Mouse (Mus musculus) MEL (cell line): ENCODE measurements around the gene Tab1. TPM values are rescaled to one million over a fixed set of nuclear protein-coding genes. Genes with fewer than 3 reads are reported as not detected.

Experiments
- DNase-seq: peaks from one replicate; pipeline ENCODE4 v3.0.0; 2011; ENCODE audit warnings: low read depth, low spot score
- H3K27ac ChIP-seq: 2 replicates; pipeline ENCODE4 v1.5.1; 2012; ENCODE audit warnings: low read depth, mild to moderate bottlenecking, control low read depth, low read length, moderate library complexity; ENCODE audit not compliant: control insufficient read depth
- H3K27me3 ChIP-seq, 2 experiments: fragments of 150-350 bp in 1 of 2; sonication (generic) in 1 of 2; 2 replicates each; pipeline ENCODE4 v1.6.1; 2012; ENCODE audit warnings: low read length in 2 of 2, mild to moderate bottlenecking in 2 of 2, improper control_type of control experiment in 1 of 2, moderate library complexity in 1 of 2; ENCODE audit not compliant: insufficient read depth in 2 of 2, control insufficient read depth in 1 of 2
- H3K36me3 ChIP-seq, 2 experiments: 2 replicates each; pipeline ENCODE4 v1.6.1; 2012 to 2014; ENCODE audit warnings: low read length in 2 of 2, improper control_type of control experiment in 1 of 2, inconsistent platforms in 1 of 2, mild to moderate bottlenecking in 1 of 2; ENCODE audit not compliant: insufficient read depth in 2 of 2, control insufficient read depth in 1 of 2
- H3K4me1 ChIP-seq, 2 experiments: fragments of 150-350 bp in 1 of 2; sonication (generic) in 1 of 2; 2 replicates each; pipeline ENCODE4 v1.6.1; 2012; ENCODE audit warnings: low read length in 2 of 2, improper control_type of control experiment in 1 of 2, mild to moderate bottlenecking in 1 of 2; ENCODE audit not compliant: insufficient read depth in 2 of 2, control insufficient read depth in 1 of 2
- H3K4me3 ChIP-seq, 2 experiments: fragments of 150-350 bp in 1 of 2; sonication (generic) in 1 of 2; 2 replicates each; pipeline ENCODE4 v1.5.1; 2012; ENCODE audit warnings: low read depth in 2 of 2, low read length in 2 of 2, mild to moderate bottlenecking in 2 of 2, moderate library complexity in 2 of 2, control low read depth in 1 of 2, improper control_type of control experiment in 1 of 2; ENCODE audit not compliant: control insufficient read depth in 1 of 2, insufficient read depth in 1 of 2
- H3K79me2 ChIP-seq: 2 replicates; pipeline ENCODE4 v1.6.1; 2012; ENCODE audit warnings: mild to moderate bottlenecking, low read length, moderate library complexity; ENCODE audit not compliant: control insufficient read depth, poor library complexity, insufficient read depth
- H3K9ac ChIP-seq: 2 replicates; pipeline ENCODE4 v1.6.1; 2012; ENCODE audit warnings: low read depth, mild to moderate bottlenecking, control low read depth, low read length, moderate library complexity; ENCODE audit not compliant: control insufficient read depth, poor library complexity, severe bottlenecking
- H3K9me3 ChIP-seq: fragments of 150-350 bp; sonication (generic); replicated peaks from 2 replicates; pipeline ENCODE4 v1.6.1; 2012; ENCODE audit warnings: mild to moderate bottlenecking, low read length, improper control_type of control experiment, moderate library complexity; ENCODE audit not compliant: insufficient read depth
- CHD1 ChIP-seq: IDR thresholded peaks from 2 replicates; pipeline ENCODE4 v1.6.1; 2012; ENCODE audit warnings: low read depth, mild to moderate bottlenecking, inconsistent platforms, low read length, improper control_type of control experiment
- CTCF ChIP-seq, 3 experiments: IDR thresholded peaks in 2 of 3; conservative IDR thresholded peaks in 1 of 3; 2 replicates each; pipeline ENCODE4 v1.5.1; 2011 to 2012; ENCODE audit warnings: low read length in 3 of 3, low read depth in 2 of 3, mild to moderate bottlenecking in 2 of 3, improper control_type of control experiment in 1 of 3, inconsistent platforms in 1 of 3, mixed read lengths in 1 of 3, moderate library complexity in 1 of 3; ENCODE audit not compliant: control insufficient read depth in 1 of 3, insufficient read depth in 1 of 3, poor library complexity in 1 of 3, severe bottlenecking in 1 of 3
- E2F4 ChIP-seq: IDR thresholded peaks from 2 replicates; pipeline ENCODE4 v1.6.1; 2011; ENCODE audit warnings: low read depth, low read length, improper control_type of control experiment, borderline replicate concordance
- MAFK ChIP-seq: IDR thresholded peaks from 2 replicates; pipeline ENCODE4 v1.6.1; 2011; ENCODE audit warnings: low read depth, mild to moderate bottlenecking, low read length, improper control_type of control experiment, borderline replicate concordance
- MAX ChIP-seq: IDR thresholded peaks from 2 replicates; pipeline ENCODE4 v1.6.1; 2011; ENCODE audit warnings: low read length, improper control_type of control experiment
- MAZ ChIP-seq: IDR thresholded peaks from 2 replicates; pipeline ENCODE4 v1.6.1; 2012; ENCODE audit warnings: low read depth, mild to moderate bottlenecking, inconsistent platforms, low read length, improper control_type of control experiment
- MYB ChIP-seq: IDR thresholded peaks from 2 replicates; pipeline ENCODE4 v1.6.1; 2011; ENCODE audit warnings: mild to moderate bottlenecking, low read depth, low read length, improper control_type of control experiment
- MYC ChIP-seq: IDR thresholded peaks from 2 replicates; pipeline ENCODE4 v1.6.1; 2011; ENCODE audit warnings: low read depth, mild to moderate bottlenecking, low read length, improper control_type of control experiment, moderate library complexity
- POLR2AphosphoS2 ChIP-seq: IDR thresholded peaks from 2 replicates; pipeline ENCODE4 v1.6.1; 2011; ENCODE audit warnings: low read length, improper control_type of control experiment
- POLR2AphosphoS5 ChIP-seq: IDR thresholded peaks from 2 replicates; pipeline ENCODE4 v1.6.1; 2012; ENCODE audit warnings: low read depth, borderline replicate concordance, mild to moderate bottlenecking, inconsistent platforms, low read length, moderate library complexity, mixed read lengths
- RAD21 ChIP-seq: IDR thresholded peaks from 2 replicates; pipeline ENCODE4 v1.6.1; 2011; ENCODE audit warnings: mild to moderate bottlenecking, low read depth, low read length, improper control_type of control experiment
- SMC3 ChIP-seq: IDR thresholded peaks from 2 replicates; pipeline ENCODE4 v1.6.1; 2011; ENCODE audit warnings: low read depth, low read length, improper control_type of control experiment
- TBP ChIP-seq: IDR thresholded peaks from 2 replicates; pipeline ENCODE4 v1.8.0; 2011; ENCODE audit warnings: low read depth, low read length, improper control_type of control experiment
- TCF12 ChIP-seq: IDR thresholded peaks from 2 replicates; pipeline ENCODE4 v1.6.1; 2014; ENCODE audit warnings: low read depth, mild to moderate bottlenecking, inconsistent platforms, low read length, improper control_type of control experiment, moderate library complexity
- USF2 ChIP-seq, 2 experiments: IDR thresholded peaks; 2 replicates each; pipeline ENCODE4 v1.6.1; 2011 to 2012; ENCODE audit warnings: improper control_type of control experiment in 2 of 2, low read length in 2 of 2, borderline replicate concordance in 1 of 2, inconsistent platforms in 1 of 2, low read depth in 1 of 2, mild to moderate bottlenecking in 1 of 2; ENCODE audit not compliant: insufficient read depth in 1 of 2
- ZC3H11A ChIP-seq: IDR thresholded peaks from 2 replicates; pipeline ENCODE4 v1.6.1; 2012; ENCODE audit warnings: low read depth, mild to moderate bottlenecking, inconsistent platforms, low read length, improper control_type of control experiment
- ZKSCAN1 ChIP-seq: IDR thresholded peaks from 2 replicates; pipeline ENCODE4 v1.6.1; 2012; ENCODE audit warnings: low read depth, mild to moderate bottlenecking, inconsistent platforms, low read length, improper control_type of control experiment, moderate library complexity
- polyA plus RNA-seq, 2 experiments: library from polyadenylated mRNA; stranded (reverse) in 1 of 2; unstranded in 1 of 2; fragments of >175 nt in 1 of 2; fragments of >200 nt in 1 of 2; gene quantifications; 2 replicates each; pipeline versions ENCODE4 v1.2.1 to v1.2.4; 2012; ENCODE audit warnings: low replicate concordance in 2 of 2, low read depth in 1 of 2; ENCODE audit not compliant: insufficient read length in 2 of 2, insufficient read depth in 1 of 2, missing spikeins in 1 of 2
- total RNA-seq: library from RNA; depleted of rRNA; stranded (reverse); fragments of 300-350 nt; gene quantifications from 2 replicates; pipeline ENCODE4 v1.2.3, GENCODE M21; 2012

Gene Tab1
- total and polyA plus RNA-seq, 3 experiments, result 23.3 to 31.1 TPM; not detected in 1

GRCm38 (mm10) chr15:80111436-80111835 is 21.5 kb upstream of the Tab1 start:
- H3K79me2 ChIP-seq, result no peaks in the 10 kb centered on the region
- no peaks in the 10 kb centered on the region for H3K27me3 ChIP-seq
- DNase-seq, result no peak
- no peak overlapping the region for H3K9ac ChIP-seq
- no peak overlapping the region for H3K4me3 ChIP-seq
- H3K4me1 ChIP-seq, result peaks cover 0 to 2% of the 10 kb centered on the region in 2 experiments; a peak in 1 of 4 replicates
- H3K27ac ChIP-seq, result no peak overlapping the region
- peaks cover 0 to 7% of the 10 kb centered on the region in 2 experiments; a peak in 2 of 4 replicates for H3K36me3 ChIP-seq
- no peaks in the 10 kb centered on the region for H3K9me3 ChIP-seq
- TF ChIP-seq POLR2AphosphoS2, result no peak
- TF ChIP-seq RAD21, result no peak
- TF ChIP-seq E2F4, result no peak
- TF ChIP-seq MYC, result no peak
- no peak for TF ChIP-seq CHD1
- no peak for TF ChIP-seq POLR2AphosphoS5

GRCm38 (mm10) chr15:80112499-80112898 is 20.4 kb upstream of the Tab1 start:
- H3K27ac ChIP-seq, result no peak overlapping the region
- peaks cover 0 to 3% of the 10 kb centered on the region in 2 experiments; a peak in 2 of 4 replicates for H3K4me1 ChIP-seq
- H3K9me3 ChIP-seq, result no peaks in the 10 kb centered on the region
- TF ChIP-seq RAD21 (peak; percentile 27; the same call in 1 of the 2 replicates), CTCF (IDR thresholded peaks at IDR 0.05 in 2 of 3, conservative IDR thresholded peaks at IDR 0.05 in 1 of 3; ENCODE audit: control insufficient read depth in 1 of 3, insufficient read depth in 1 of 3, low read depth in 2 of 3, low read length in 3 of 3, poor library complexity in 1 of 3, severe bottlenecking in 1 of 3) (peak; percentile 13 to 59 (median 47); a peak in 4 of 6 replicates), MAX (0 out of 2 replicates have a peak, but pooled peaks have one; percentile 13), USF2 (IDR thresholded peaks at IDR 0.05; ENCODE audit: borderline replicate concordance in 1 of 2, insufficient read depth in 1 of 2, low read depth in 1 of 2, low read length in 2 of 2) (no peak), SMC3 (peak; percentile 44; the same call in 1 of the 2 replicates), ZC3H11A (peak; percentile 29; the same call in 1 of the 2 replicates), MYC (peak; percentile 83), ZKSCAN1 (0 out of 2 replicates have a peak, but pooled peaks have one; percentile 37), MAZ (no peak), TCF12 (no peak)
- TF ChIP-seq, all 39 proteins: peak for 7
- Histone ChIP-seq H3K36me3 (peaks cover 0 to 7% of the 10 kb centered on the region in 2 experiments; a peak in 2 of 4 replicates), H3K4me3 (no peak overlapping the region), H3K79me2 (no peaks in the 10 kb centered on the region), H3K27me3 (no peaks in the 10 kb centered on the region), H3K9ac (no peak overlapping the region)
- DNase-seq, result peak; percentile 52

- TF ChIP-seq TBP (no peak), MYB (no peak), MAFK (no peak)
- H3K9ac ChIP-seq, result no peak overlapping the region
- H3K36me3 ChIP-seq, result peaks cover 0 to 7% of the 10 kb centered on the region in 2 experiments; a peak in 2 of 4 replicates
- no peaks in the 10 kb centered on the region for H3K9me3 ChIP-seq
- peaks cover 0 to 3% of the 10 kb centered on the region in 2 experiments; a peak in 2 of 4 replicates for H3K4me1 ChIP-seq
- no peaks in the 10 kb centered on the region for H3K27me3 ChIP-seq
- no peak overlapping the region for H3K27ac ChIP-seq
- no peak for DNase-seq
- no peak overlapping the region for H3K4me3 ChIP-seq
- H3K79me2 ChIP-seq, result no peaks in the 10 kb centered on the region
These were observed 18.5 kb upstream of the Tab1 start for GRCm38 (mm10) chr15:80114414-80114813.
